Mouse (Mus musculus): ENCODE data around the gene 5031439G07Rik.

DNA sequence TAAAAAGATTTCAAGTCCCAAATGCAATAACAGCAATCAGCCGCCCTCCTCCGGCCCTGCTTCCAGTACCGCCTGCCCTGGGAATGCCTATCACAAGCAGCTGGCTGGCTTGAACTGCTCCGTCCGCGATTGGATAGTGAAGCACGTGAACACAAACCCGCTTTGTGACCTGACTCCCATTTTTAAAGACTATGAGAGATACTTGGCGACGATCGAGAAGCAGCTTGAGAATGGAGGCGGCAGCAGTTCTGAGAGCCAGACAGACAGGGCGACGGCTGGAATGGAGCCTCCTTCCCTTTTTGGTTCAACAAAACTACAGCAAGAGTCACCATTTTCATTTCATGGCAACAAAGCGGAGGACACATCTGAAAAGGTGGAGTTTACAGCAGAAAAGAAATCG is 53.5 kb downstream of the 5031439G07Rik start:
- TF ChIP-seq CTCF (IDR thresholded peaks at IDR 0.05; ENCODE audit: extremely low read depth, insufficient read depth, low read length), result no peak
- no peak for TF ChIP-seq POLR2A (IDR thresholded peaks at IDR 0.05; ENCODE audit: extremely low read depth, insufficient read depth, low read length)
